Mouse (Mus musculus) activated CD4-positive, CD25-positive, alpha-beta regulatory T cell, adult 4 months (primary cell): ENCODE data around the gene Aagab. TPM values are rescaled to one million over a fixed set of nuclear protein-coding genes. Genes with fewer than 3 reads are reported as not detected.

Experiments
- ATAC-seq: one replicate; pipeline ENCODE4 v1.8.0; 2017
- polyA plus RNA-seq, 2 experiments: library from polyadenylated mRNA; unstranded; fragments of 100-300 nt; shearing (Covaris generic); gene quantifications; one replicate each; pipeline ENCODE4 v1.2.1; 2017

The Aagab gene
- polyA plus RNA-seq, result 10 to 100 TPM; 37.0 to 38.5 TPM

DNA sequence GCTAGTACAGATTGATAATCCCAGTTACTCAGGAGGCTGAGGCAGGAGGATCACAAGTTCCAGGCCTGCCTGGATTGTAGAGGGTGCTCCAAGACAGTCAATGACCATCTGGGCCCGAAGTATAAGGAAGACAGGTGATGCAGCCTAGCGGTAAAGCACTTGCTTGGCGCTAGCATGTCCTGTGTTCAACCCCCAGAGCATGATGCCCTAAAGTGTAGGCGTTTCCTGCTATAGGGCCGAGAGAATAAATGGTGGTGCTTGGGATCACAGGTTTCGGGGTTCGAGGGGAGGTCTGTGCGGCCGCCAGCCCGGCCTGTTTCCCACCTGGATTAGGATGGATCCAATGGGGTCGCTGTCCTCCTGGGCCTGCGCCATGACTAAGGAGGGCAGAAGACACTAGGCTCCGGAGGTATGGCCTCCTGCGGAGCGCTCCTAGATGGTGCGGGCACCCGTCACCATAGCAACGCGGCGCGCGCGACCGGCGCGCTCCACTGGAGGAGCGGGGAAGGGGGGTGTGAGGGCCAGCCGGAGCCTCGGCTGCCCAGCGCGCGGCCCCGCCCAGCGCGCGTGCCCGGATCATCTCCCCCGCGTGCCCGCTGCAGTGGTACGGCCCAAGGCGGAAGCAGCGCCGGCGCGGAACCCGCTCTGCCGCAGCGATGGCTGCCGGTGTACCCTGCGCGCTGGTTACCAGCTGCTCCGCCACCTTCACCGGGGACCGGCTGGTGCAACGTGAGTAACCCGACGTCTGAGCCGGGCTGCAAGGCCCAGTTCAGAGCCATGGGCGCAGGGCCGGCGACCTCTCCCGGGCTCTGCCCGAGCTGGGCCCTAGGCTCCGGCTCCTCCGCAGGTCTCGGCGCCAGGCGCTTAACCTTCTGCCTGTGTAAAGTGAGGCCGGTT is at the start of gene Aagab, which contains the start of gene Iqch:
Aagab (plus strand) TSS at position 618 of the 897 bp plus-strand sequence.
Iqch (minus strand) TSS at position 451 of the 897 bp plus-strand sequence.
- ATAC-seq, result peak; percentile 98

DNA sequence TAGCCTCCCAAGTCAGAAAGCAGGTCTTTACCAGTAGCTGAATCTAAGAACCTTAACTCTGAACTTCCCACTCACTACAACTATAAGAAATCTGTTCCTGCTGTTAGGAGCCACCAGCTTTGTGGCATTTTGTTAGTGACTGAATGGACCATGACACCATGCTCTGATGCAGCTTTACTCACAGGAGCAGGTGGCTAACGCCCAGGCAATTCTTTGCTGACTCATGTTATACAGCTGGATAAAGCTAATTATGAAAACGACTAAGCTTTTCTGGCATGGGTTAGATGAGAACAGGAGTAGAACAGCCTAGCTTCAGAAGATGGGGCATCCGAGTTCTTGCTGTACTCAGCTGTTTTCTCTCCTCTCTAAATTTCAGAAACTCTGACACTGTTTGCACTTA is 48.8 kb upstream of the Aagab start:
- no peak for ATAC-seq

DNA sequence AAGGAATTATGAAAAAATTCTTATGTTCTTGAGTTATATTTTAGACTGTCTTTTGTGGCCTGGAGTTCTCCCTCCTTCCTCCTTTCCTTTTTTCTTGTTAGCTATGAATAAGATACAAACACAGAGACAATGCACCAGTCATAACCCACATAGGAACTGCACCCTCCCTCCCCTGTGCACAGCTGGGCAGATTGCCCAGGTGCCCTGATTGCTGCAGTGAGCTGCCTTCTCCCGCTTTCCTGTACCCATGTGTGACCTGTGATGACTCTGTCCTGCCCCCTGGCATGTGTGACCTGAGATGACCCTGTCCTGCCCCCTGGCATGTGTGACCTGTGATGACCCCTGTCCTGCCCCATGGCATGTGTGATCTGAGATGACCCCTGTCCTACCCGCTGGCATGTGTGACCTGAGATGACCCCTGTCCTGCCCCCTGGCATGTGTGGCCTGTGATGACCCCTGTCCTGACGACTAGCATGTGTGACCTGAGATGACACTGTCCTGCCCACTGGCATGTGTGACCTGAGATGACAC is 46.9 kb upstream of the Aagab start:
- no peak for ATAC-seq

GRCm38 (mm10) chr9:63556316-63556715 is 46.1 kb upstream of the Aagab start:
- ATAC-seq, result no peak

DNA sequence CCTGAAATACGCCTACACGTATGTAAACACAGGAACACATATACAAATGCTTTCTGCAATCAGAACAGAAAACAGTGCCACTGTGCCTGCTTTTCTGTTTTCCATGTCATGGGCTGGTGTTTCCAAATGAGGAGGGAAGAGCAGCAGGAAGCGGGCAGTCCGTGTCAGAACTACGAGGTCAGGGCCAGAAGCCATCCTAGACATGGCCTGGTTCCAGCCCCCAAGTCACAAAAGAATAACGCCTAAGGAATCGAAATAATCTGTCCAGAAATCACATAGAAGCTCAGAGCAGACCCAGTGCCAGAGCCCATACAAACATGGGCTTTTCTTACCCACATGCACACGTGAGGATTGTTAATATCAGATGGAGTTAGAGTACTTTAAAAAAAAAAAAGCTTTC is 45.5 kb upstream of the Aagab start:
- no peak for ATAC-seq

- ATAC-seq, result no peak
Observed at GRCm38 (mm10) chr9:63561931-63562330, 40.5 kb upstream of the Aagab start.

GRCm38 (mm10) chr9:63563436-63563835 is 39.0 kb upstream of the Aagab start:
- ATAC-seq, result no peak

DNA sequence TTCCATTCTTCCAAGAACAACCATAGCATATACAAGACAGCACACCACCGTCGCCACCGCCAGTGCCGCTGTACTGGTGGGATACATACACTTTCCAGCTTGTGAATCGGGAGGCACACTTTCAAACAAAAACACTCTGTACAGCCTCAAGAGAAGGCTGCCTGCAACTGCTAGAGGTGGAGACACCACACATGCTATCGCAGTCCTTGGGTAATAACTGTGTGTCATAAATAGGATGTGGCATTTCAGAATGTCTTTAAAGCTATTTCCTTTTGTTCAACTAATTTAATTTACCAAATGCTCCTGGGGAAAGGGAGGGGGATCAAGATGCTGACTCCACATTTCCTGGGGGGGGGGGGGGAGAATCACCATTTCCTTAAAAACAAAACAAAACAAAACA is 34.1 kb upstream of the Aagab start:
- ATAC-seq, result no peak

DNA sequence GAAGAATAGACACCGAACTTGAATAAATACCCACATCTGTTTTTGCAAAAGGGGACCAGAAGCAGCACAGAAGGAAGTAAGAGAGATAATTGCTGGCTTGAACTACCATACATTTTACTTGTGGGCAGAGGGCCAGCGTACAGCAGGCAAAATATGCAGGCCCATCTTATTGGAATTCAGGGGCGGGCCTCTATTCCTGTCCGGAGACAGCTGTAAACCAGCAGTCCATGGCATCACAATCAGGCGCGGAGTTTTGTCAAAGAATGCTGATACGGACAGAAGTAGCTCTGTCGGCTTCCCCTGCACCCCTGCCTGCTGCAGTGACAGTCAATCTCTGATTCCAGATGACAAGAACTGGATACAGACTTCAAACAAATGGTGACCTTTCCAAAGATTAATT is 33.7 kb upstream of the Aagab start:
- no peak for ATAC-seq

DNA sequence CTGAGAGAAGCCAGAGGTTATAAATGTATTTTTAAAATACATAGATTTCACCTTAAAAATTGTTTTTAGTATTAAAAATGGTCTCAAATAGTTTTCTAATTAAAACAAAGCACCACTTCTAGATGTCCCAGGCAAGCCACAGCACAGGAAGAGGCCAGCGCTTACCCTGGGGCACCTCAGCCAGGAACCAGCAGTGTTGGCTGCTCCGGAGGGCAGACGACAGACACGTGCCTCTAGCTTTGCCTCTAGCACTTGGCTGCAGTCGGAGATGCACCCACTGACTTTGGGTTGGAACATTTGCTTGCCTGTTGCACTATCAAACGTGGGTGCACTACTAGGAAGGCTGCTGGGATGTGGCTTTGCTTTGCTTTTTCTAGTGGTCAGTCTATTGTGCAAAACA is 30.6 kb upstream of the Aagab start:
- no peak for ATAC-seq

DNA sequence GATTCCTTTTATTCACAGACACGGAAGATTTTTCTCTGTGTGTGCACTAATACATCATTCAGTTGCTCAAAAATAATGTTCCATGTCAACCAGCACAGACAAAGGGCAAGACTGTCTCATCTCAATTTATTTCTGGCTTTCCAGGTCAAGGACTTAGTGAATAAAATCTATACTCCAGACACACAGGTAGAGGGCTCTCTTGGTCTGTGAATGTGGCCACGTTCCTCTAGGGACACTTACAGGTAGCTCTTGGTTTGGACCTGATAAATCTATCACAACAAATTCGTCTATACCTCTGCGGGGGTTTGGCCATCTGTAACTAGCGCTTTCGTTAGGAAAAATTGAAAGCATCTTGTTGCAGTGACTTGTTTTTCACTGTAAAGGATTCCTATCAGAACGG is 29.6 kb upstream of the Aagab start:
- ATAC-seq, result no peak

- no peak for ATAC-seq
Observed at GRCm38 (mm10) chr9:63577469-63577868, 25.0 kb upstream of the Aagab start.

GRCm38 (mm10) chr9:63579644-63580043 is 22.8 kb upstream of the Aagab start:
- no peak for ATAC-seq

DNA sequence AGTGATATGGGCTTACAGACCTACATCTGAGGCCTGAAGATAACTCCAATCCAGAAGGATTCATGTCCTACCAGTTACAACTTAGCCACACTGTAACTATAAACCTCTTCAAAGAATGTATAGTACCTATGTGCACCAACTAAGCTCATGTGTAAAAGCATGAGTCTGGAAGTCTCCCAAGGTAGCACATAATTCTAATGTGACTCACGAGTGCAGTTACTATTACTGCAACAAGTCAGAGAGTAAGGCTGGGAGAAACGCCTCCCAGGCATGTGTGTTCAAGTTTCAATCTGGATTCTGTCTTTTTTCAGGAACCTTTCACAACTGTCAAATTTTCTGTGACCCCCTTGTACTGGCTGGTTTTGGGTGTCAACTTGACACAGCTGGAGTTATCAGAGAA is 22.4 kb upstream of the Aagab start:
- ATAC-seq, result no peak

- ATAC-seq, result no peak
Observed at GRCm38 (mm10) chr9:63581778-63582177, 20.7 kb upstream of the Aagab start.

DNA sequence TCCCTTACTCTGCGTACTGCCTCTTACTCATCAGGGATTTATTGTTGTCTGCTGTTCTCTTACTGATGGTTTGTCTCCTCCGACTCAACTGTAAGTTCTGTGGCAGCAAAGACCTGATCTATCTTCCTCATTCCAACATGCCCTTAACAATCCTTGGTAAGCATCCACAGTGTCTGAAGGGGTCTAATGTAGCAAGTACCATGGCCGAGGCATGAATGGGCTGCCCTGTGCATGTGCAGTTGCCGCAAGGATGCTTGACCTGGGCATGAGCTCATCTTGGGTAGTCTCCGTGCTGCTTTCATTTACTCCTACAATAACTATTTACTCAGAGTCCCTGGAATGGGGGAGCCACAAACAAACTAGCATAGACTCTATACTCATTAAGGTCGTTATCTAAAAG is 17.2 kb upstream of the Aagab start:
- no peak for ATAC-seq

DNA sequence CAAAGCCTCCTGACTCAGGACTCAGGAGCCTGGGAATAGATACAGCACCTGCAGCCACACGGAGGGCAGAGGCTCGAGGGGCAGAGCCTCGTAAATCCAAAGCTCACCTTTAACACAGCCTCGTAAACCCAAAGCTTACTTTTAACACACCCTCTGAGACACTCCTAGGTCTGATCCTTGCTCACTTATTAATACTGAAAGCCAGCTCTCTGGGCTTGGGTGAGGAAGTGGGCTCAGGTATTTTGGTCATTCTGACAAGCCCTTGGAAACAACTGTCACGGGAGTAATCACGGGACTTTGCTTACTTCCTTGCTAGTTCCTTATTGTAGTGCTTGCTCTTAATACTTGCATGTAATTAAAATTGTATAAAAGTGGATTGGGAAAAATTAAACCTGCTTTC is 13.3 kb upstream of the Aagab start:
- ATAC-seq, result no peak

- ATAC-seq, result no peak
Observed at GRCm38 (mm10) chr9:63590592-63590991, 11.9 kb upstream of the Aagab start.

DNA sequence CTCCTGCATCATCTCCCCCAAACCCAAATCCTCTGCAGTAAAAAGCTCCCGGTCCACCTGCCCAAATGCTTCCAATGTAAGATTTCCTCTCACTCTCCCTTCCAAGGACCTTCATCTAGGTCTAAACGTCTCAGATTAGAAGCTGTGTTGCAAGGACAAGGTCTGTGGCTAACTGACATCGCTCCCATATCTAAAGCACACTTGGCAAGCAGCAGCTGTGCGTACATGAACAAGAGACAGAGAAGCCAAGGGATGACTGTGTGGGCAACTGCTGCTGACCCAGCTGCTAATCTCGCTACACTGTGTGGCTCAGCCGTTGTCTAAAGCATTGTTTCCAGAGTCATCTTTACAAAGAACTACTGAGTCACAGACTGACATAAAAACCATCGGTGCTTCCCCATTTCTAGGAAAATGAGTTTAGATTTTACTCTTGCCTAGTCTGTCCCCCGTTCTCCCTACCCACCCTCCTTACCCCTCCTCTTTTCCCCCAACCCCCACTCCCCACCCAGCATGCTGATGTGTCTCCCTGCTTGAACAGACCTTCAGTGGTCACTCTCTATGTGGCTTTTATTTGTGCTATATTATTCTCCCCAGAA is 10.7 kb upstream of the Aagab start:
- ATAC-seq, result no peak

DNA sequence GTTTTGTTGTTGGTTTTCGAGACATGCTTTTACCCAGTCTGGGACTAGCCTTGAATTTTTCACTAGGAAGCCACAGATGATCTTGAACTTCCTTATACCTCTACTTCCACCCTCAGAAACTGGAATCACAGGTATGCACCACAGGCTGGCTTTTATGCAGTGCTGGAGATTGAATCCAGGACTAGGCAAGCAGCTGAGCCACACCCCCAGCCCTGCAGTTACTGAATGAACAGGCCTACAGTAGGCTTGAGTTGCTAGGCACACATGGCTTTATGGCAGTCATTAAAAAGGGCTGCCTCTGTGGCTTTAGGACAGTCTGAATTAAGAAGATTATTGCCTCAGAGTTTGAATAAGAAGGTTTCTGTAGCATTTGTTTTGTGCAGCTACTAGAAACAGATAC is 7.4 kb upstream of the Aagab start:
- no peak for ATAC-seq

GRCm38 (mm10) chr9:63595652-63596051 is 6.8 kb upstream of the Aagab start:
- ATAC-seq, result no peak

DNA sequence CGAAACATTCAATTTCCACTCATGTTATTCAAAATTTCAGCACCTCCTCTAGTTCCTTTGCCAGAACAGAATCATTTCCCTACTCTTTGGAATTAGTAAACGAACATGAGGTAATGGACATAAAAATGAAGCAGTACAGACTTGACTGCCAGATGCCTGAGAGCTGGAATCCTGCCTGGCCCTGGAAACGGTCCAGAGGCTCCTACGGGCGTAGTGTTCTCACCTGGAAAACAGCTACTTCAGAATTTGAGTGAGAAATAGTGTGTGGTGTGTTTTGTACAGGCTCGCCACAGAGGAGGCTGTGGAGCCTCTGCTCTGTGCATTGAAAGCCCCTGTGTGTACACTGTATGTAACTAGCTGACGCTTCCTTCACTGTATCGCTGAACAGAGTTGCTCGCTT is 5.8 kb upstream of the Aagab start:
- no peak for ATAC-seq

DNA sequence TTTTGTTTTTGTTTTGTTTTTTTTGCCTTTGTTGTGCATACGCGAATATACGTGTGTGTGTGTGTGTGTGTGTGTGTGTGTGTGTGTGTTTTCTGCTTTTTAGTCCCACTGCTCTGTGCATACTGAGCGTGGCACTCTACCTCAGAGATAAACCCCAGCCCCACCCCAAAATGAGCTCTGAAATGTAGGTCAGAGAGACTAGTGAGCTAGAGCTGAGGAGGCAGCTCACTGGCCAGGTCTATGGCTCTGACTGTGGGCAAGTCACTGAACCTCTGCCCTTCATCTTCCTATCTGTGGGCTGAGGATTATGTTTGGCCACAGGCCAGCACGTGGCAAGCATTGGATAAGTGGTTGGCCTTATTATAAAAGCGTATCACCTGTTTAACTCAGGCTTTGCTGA is 1.4 kb downstream of the Aagab start:
- ATAC-seq, result no peak

DNA sequence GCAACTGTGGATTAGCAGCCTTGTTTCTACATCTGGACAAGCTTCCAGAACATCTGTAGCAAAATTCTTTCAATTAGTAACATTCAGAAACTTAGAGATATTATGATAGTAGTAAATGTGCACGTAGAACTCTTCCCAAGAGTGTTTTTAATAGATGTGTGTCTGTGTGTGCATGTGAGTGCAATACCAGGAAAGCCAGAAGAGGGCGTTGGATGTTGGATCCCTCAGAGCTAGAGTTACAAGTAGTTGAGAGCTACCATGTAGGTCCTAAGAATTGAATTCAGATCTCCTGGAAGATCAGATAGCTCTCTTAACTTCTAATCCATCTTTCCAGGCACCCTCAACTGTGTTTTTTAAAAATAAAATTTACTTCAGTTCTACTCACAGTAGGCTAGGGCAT is 4.1 kb downstream of the Aagab start:
- ATAC-seq, result no peak
